In genomic region chr6:98262961-98263360, GRCm38 (mm10) we compare ENCODE assay signal across 24 mouse cellular contexts.
DNase-seq lines count a peak whose midpoint lies in the region; ATAC-seq and TF ChIP-seq lines count a peak whose summit lies in the region.
"Had no signal": no experiment of that assay in that cellular context is flagged by ENCODE, and none has a peak within 500 bp of the region (broad histone marks: within the 10 kb centered on the region; RNA-seq: fewer than 3 reads in every experiment).

No protein-coding gene starts in this region.

- H3K36me3 ChIP-seq in thymus, adult 2 months (ENCODE audit: control insufficient read depth, insufficient read depth, low read length): no peaks in the 10 kb centered on the region
- no peaks in the 10 kb centered on the region for H3K36me3 ChIP-seq in ES-E14 (ENCODE audit: control insufficient read depth, insufficient read depth, low read length, poor library complexity, severe bottlenecking)
- H3K36me3 ChIP-seq in stomach, postnatal 0 days (ENCODE audit: control insufficient read depth, insufficient read depth, low read length): no peaks in the 10 kb centered on the region
- H3K36me3 ChIP-seq: embryonic facial prominence, embryonic 13.5 days; forebrain, embryonic 12.5 days; limb, embryonic 13.5 days; liver, embryonic 15.5 days had no signal

- H3K4me1 ChIP-seq in thymus, adult 2 months (replicated peaks; ENCODE audit: control insufficient read depth, insufficient read depth, low read length): no peaks in the 10 kb centered on the region
- no peaks in the 10 kb centered on the region for H3K4me1 ChIP-seq in ES-E14 (ENCODE audit: control insufficient read depth in 2 of 2, insufficient read depth in 2 of 2, low read length in 2 of 2, poor library complexity in 1 of 2)
- no peaks in the 10 kb centered on the region for H3K4me1 ChIP-seq in stomach, postnatal 0 days (replicated peaks; ENCODE audit: control insufficient read depth, insufficient read depth)
- H3K4me1 ChIP-seq: embryonic facial prominence, embryonic 13.5 days; forebrain, embryonic 12.5 days; liver, embryonic 15.5 days had no signal

- TF ChIP-seq EP300 in stomach, postnatal 0 days (optimal IDR thresholded peaks at IDR 0.05): no peak

- ATAC-seq in stomach, postnatal 0 days (ENCODE audit: low FRiP score, low TSS enrichment): no peak
- ATAC-seq: hindbrain, embryonic 16.5 days had no signal

- no peak overlapping the region for H3K9ac ChIP-seq in ES-E14 (ENCODE audit: insufficient read depth, low read depth, low read length, poor library complexity, severe bottlenecking)
- H3K9ac ChIP-seq in stomach, postnatal 0 days (ENCODE audit: low read length): no peak overlapping the region
- H3K9ac ChIP-seq: embryonic facial prominence, embryonic 13.5 days; forebrain, embryonic 12.5 days; limb, embryonic 13.5 days; liver, embryonic 15.5 days had no signal

- no peaks in the 10 kb centered on the region for H3K27me3 ChIP-seq in thymus, adult 2 months (ENCODE audit: control insufficient read depth, insufficient read depth, low read length)
- no peaks in the 10 kb centered on the region for H3K27me3 ChIP-seq in stomach, postnatal 0 days (ENCODE audit: control insufficient read depth, insufficient read depth, low read length)
- H3K27me3 ChIP-seq: embryonic facial prominence, embryonic 13.5 days; forebrain, embryonic 12.5 days; limb, embryonic 13.5 days; liver, embryonic 15.5 days had no signal

- H3K9me3 ChIP-seq in ES-E14 (ENCODE audit: control insufficient read depth, insufficient read depth, low read depth, low read length): no peaks in the 10 kb centered on the region
- no peaks in the 10 kb centered on the region for H3K9me3 ChIP-seq in stomach, postnatal 0 days (ENCODE audit: control insufficient read depth, low read length)

- TF ChIP-seq POLR2A in thymus, adult 2 months (IDR thresholded peaks at IDR 0.05; ENCODE audit: control insufficient read depth, extremely low read depth, insufficient read depth, low read length, poor library complexity): no peak

- H3K27ac ChIP-seq in layer of hippocampus, adult 2 months: no peak overlapping the region
- no peak overlapping the region for H3K27ac ChIP-seq in thymus, adult 2 months (ENCODE audit: control insufficient read depth, insufficient read depth, low read length)
- no peak overlapping the region for H3K27ac ChIP-seq in ES-E14 (ENCODE audit: insufficient read depth, low read depth, low read length, poor library complexity, severe bottlenecking)
- H3K27ac ChIP-seq in stomach, postnatal 0 days (replicated peaks): no peak overlapping the region
- H3K27ac ChIP-seq: embryonic facial prominence, embryonic 13.5 days; forebrain, embryonic 12.5 days; limb, embryonic 13.5 days; liver, embryonic 15.5 days had no signal

- TF ChIP-seq CTCF in layer of hippocampus, adult 2 months (conservative IDR thresholded peaks at IDR 0.05): peak; percentile 41
- no peak for TF ChIP-seq CTCF in thymus, adult 2 months (IDR thresholded peaks at IDR 0.05; ENCODE audit: borderline replicate concordance, control insufficient read depth, extremely low read depth, insufficient read depth, low read length, poor library complexity)
- peak; percentile 28; the same call in 1 of the 2 replicates for TF ChIP-seq CTCF in stomach, postnatal 0 days (IDR thresholded peaks at IDR 0.05; ENCODE audit: low read depth)

- DNase-seq in layer of hippocampus, adult 2 months (ENCODE audit: low spot score in 2 of 2): no peak
- DNase-seq in layer of hippocampus, adult 8-10 months (ENCODE audit: low spot score in 2 of 2): no peak
- DNase-seq in thymus, postnatal 4 days: peak; percentile 20
- DNase-seq in thymus, adult 2 months: no peak
- DNase-seq in ES-E14 (ENCODE audit: low read depth, low spot score): peak; percentile 9
- DNase-seq in stomach, postnatal 0 days (ENCODE audit: low spot score): no peak
- DNase-seq in cerebellum, postnatal 10 days: no peak
- no peak for DNase-seq in cerebellum, postnatal 14 days
- DNase-seq: adrenal gland, postnatal 36 days; cerebellum, adult 11 months; cerebellum, postnatal 36 days; embryo, embryonic 11 days; kidney, adult 2 months; kidney, postnatal 14 days; layer of hippocampus, postnatal 36 days; lung, postnatal 10 days had no signal

- no peak overlapping the region for H3K4me3 ChIP-seq in layer of hippocampus, adult 2 months
- H3K4me3 ChIP-seq in thymus, adult 2 months (ENCODE audit: control insufficient read depth, insufficient read depth, low read length): no peak overlapping the region
- H3K4me3 ChIP-seq in ES-E14 (ENCODE audit: insufficient read depth in 1 of 2, low read depth in 1 of 2, low read length in 2 of 2, poor library complexity in 1 of 2, severe bottlenecking in 1 of 2): no peak overlapping the region
- no peak overlapping the region for H3K4me3 ChIP-seq in stomach, postnatal 0 days (ENCODE audit: low read depth, low read length)
- H3K4me3 ChIP-seq: embryonic facial prominence, embryonic 13.5 days; erythroblast, embryonic 14.5 days; forebrain, embryonic 12.5 days; limb, embryonic 13.5 days; liver, embryonic 15.5 days had no signal

- no peak overlapping the region for H3K4me2 ChIP-seq in stomach, postnatal 0 days (replicated peaks; ENCODE audit: low read depth)
- H3K4me2 ChIP-seq: embryonic facial prominence, embryonic 13.5 days; forebrain, embryonic 12.5 days; heart, embryonic 11.5 days; limb, embryonic 13.5 days; liver, embryonic 15.5 days; midbrain, embryonic 11.5 days had no signal

- in situ Hi-C loops in ES-E14 (cut with MboI; ENCODE audit: low sequenced_read_pairs in 2 of 2, unreplicated experiment in 2 of 2): no loop called here

- WGBS in thymus, adult 2 months: 60% methylated on average over 2 of the region's 2 CpGs
- WGBS in stomach, postnatal 0 days: 62% methylated on average over 2 of the region's 2 CpGs

TF ChIP-seq in ES-E14, 5 proteins besides CTCF, POLR2A, EP300 and RAD21:
- no peak for TF ChIP-seq HCFC1 (IDR thresholded peaks at IDR 0.05; ENCODE audit: borderline replicate concordance, insufficient read depth, low read length)
- peak; percentile 62; the same call in 1 of the 2 replicates for TF ChIP-seq ZC3H11A (IDR thresholded peaks at IDR 0.05; ENCODE audit: borderline replicate concordance, low read depth, low read length)

Comparison
In these comparisons a context has a peak if more than half of its experiments do, and no peak if none do; other contexts are left out.
1. DNase-seq: peak in thymus, postnatal 4 days (single experiment) and ES-E14 (single experiment); none in layer of hippocampus, adult 2 months (0 of 2), layer of hippocampus, adult 8-10 months (0 of 2), thymus, adult 2 months (single experiment), stomach, postnatal 0 days (single experiment), cerebellum, postnatal 10 days (0 of 2) and cerebellum, postnatal 14 days (0 of 2).